Mouse (Mus musculus): ENCODE measurements around the gene Hint1.

DNA sequence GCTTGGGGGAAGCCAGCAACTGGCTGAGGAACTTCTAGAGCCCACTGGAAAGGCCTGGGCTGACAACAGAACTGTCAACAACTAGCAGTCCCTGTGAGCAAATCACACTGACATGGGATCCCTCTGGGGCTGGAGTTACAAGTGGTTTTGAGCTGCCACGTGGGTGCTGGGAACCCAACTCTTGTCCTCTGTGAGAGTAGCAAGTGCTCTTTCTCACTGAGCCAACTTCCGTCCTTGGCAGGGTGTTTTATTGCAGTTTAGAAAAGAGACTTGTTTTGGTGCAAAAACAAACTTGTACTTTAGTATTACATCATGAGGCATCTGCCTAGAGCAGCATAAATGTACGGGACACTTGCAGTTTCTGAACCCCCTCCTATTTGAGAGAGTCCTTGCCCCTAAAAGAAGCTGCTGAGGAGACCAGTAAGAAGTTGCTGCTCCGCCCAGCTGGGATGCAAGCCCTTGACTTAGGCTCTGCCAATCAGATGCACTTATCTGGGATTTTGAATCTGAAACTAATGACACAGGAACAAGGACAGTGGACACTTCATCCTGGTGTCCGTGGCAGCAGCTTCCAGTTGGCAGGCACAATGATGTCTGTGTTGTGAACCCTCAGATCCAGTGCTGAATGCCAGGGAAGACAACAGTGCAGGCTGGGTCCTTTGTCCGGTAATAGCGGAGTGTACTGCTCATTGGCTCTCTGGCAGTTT is 5.8 kb downstream of the Hint1 start:
- TF ChIP-seq CTCF (IDR thresholded peaks at IDR 0.05; ENCODE audit: low read depth) (no peak), EP300 (IDR thresholded peaks at IDR 0.05; ENCODE audit: low read depth) (no peak)
